Mouse (Mus musculus) megakaryocyte, embryonic 14.5 days (primary cell): ENCODE data around the gene Ipcef1. TPM values are rescaled to one million over a fixed set of nuclear protein-coding genes. Genes with fewer than 3 reads are reported as not detected.

Experiments
- H3K27me3 ChIP-seq: replicated peaks from 2 replicates; pipeline ENCODE3; 2012; ENCODE audit warnings: inconsistent platforms
- H3K36me3 ChIP-seq: replicated peaks from 2 replicates; pipeline ENCODE3; 2012; ENCODE audit warnings: low read length, inconsistent platforms, mixed read lengths
- H3K4me1 ChIP-seq: 2 replicates; pipeline ENCODE4 v1.6.1; 2012; ENCODE audit warnings: inconsistent platforms
- H3K4me3 ChIP-seq: replicated peaks from 2 replicates; pipeline ENCODE3; 2012; ENCODE audit warnings: moderate library complexity, mild to moderate bottlenecking, inconsistent platforms
- H3K9me3 ChIP-seq: 2 replicates; pipeline ENCODE4 v1.6.1; 2012; ENCODE audit warnings: inconsistent platforms
- FLI1 ChIP-seq: IDR thresholded peaks from 2 replicates; pipeline ENCODE4 v1.6.1; 2012; ENCODE audit warnings: low read length, inconsistent platforms, mixed read lengths
- GATA1 ChIP-seq: IDR thresholded peaks from 3 replicates; pipeline ENCODE4 v1.6.1; 2012; ENCODE audit warnings: mixed read lengths, low read length, inconsistent platforms, borderline replicate concordance
- polyA plus RNA-seq: library from polyadenylated mRNA; stranded (reverse); fragments of >175 nt; gene quantifications from 2 replicates; pipeline ENCODE4 v1.2.3, GENCODE M21; 2012; ENCODE audit warnings: low replicate concordance; ENCODE audit not compliant: insufficient read depth

Gene Ipcef1
- polyA plus RNA-seq, 1 experiment = 0.07 TPM

GRCm38 (mm10) chr10:7068608-7069007, 16.3 kb upstream of the Ipcef1 start:
- Histone ChIP-seq H3K27me3 (no peaks in the 10 kb centered on the region), H3K9me3 (peaks cover 9% of the 10 kb centered on the region), H3K4me3 (no peak overlapping the region), H3K36me3 (no peaks in the 10 kb centered on the region), H3K4me1 (peaks cover 15% of the 10 kb centered on the region; the same call in 1 of the 2 replicates)
- TF ChIP-seq FLI1 = no peak
- TF ChIP-seq GATA1 = no peak

GRCm38 (mm10) chr10:7063752-7064457, 11.6 kb upstream of the Ipcef1 start:
- Histone ChIP-seq H3K4me1 (peaks cover 28% of the 10 kb centered on the region), H3K36me3 (no peaks in the 10 kb centered on the region), H3K9me3 (no peaks in the 10 kb centered on the region), H3K27me3 (no peaks in the 10 kb centered on the region), H3K4me3 (no peak overlapping the region)
- TF ChIP-seq GATA1 = no peak
- no peak for TF ChIP-seq FLI1

- TF ChIP-seq FLI1 = 0 out of 2 replicates have a peak, but pooled peaks have one; percentile 17
- TF ChIP-seq GATA1 = no peak; the same call in 2 of the 3 replicates
- Histone ChIP-seq H3K9me3 (no peaks in the 10 kb centered on the region), H3K27me3 (no peaks in the 10 kb centered on the region), H3K36me3 (no peaks in the 10 kb centered on the region), H3K4me3 (peak overlapping the region; percentile 62), H3K4me1 (peaks cover 28% of the 10 kb centered on the region)
These were observed 10.7 kb upstream of the Ipcef1 start for GRCm38 (mm10) chr10:7062993-7063392.

GRCm38 (mm10) chr10:7060326-7060725, 8.0 kb upstream of the Ipcef1 start:
- no peak for TF ChIP-seq FLI1
- no peak for TF ChIP-seq GATA1
- Histone ChIP-seq H3K27me3 (no peaks in the 10 kb centered on the region), H3K4me1 (peaks cover 24% of the 10 kb centered on the region), H3K36me3 (no peaks in the 10 kb centered on the region), H3K9me3 (no peaks in the 10 kb centered on the region), H3K4me3 (no peak overlapping the region)

GRCm38 (mm10) chr10:7057546-7057945, 5.3 kb upstream of the Ipcef1 start:
- peaks cover 7% of the 10 kb centered on the region for H3K4me1 ChIP-seq
- H3K36me3 ChIP-seq = no peaks in the 10 kb centered on the region
- TF ChIP-seq FLI1 = no peak
- H3K4me3 ChIP-seq = no peak overlapping the region
- H3K27me3 ChIP-seq = no peaks in the 10 kb centered on the region
- no peaks in the 10 kb centered on the region for H3K9me3 ChIP-seq

GRCm38 (mm10) chr10:7054560-7055205, 2.4 kb upstream of the Ipcef1 start:
- Histone ChIP-seq H3K9me3 (no peaks in the 10 kb centered on the region), H3K36me3 (no peaks in the 10 kb centered on the region), H3K27me3 (no peaks in the 10 kb centered on the region), H3K4me1 (no peaks in the 10 kb centered on the region), H3K4me3 (no peak overlapping the region)
- TF ChIP-seq FLI1 = no peak
- TF ChIP-seq GATA1 = no peak

GRCm38 (mm10) chr10:7049901-7050300, 2.4 kb downstream of the Ipcef1 start:
- Histone ChIP-seq H3K9me3 (no peaks in the 10 kb centered on the region), H3K36me3 (no peaks in the 10 kb centered on the region), H3K4me3 (no peak overlapping the region), H3K27me3 (no peaks in the 10 kb centered on the region), H3K4me1 (no peaks in the 10 kb centered on the region)
- TF ChIP-seq GATA1 (no peak), FLI1 (no peak)

GRCm38 (mm10) chr10:7047919-7048291, 4.4 kb downstream of the Ipcef1 start:
- H3K4me1 ChIP-seq = no peaks in the 10 kb centered on the region
- no peaks in the 10 kb centered on the region for H3K27me3 ChIP-seq
- H3K36me3 ChIP-seq = no peaks in the 10 kb centered on the region
- H3K4me3 ChIP-seq = no peak overlapping the region
- H3K9me3 ChIP-seq = no peaks in the 10 kb centered on the region
- TF ChIP-seq GATA1 = no peak
- TF ChIP-seq FLI1 = no peak

- no peaks in the 10 kb centered on the region for H3K4me1 ChIP-seq
- TF ChIP-seq FLI1 (no peak), GATA1 (no peak)
- no peaks in the 10 kb centered on the region for H3K9me3 ChIP-seq
These were observed 4.9 kb downstream of the Ipcef1 start for GRCm38 (mm10) chr10:7047288-7047918.

GRCm38 (mm10) chr10:7043896-7044295, 8.4 kb downstream of the Ipcef1 start:
- no peak for TF ChIP-seq FLI1
- TF ChIP-seq GATA1 = no peak
- H3K36me3 ChIP-seq = no peaks in the 10 kb centered on the region

More at GRCm38 (mm10) chr10:7047288-7047918, 4.9 kb downstream of the Ipcef1 start:
- Histone ChIP-seq H3K4me3 (no peak overlapping the region), H3K27me3 (no peaks in the 10 kb centered on the region), H3K36me3 (no peaks in the 10 kb centered on the region)

More at GRCm38 (mm10) chr10:7043896-7044295, 8.4 kb downstream of the Ipcef1 start:
- Histone ChIP-seq H3K4me1 (no peaks in the 10 kb centered on the region), H3K27me3 (no peaks in the 10 kb centered on the region), H3K9me3 (no peaks in the 10 kb centered on the region), H3K4me3 (no peak overlapping the region)
